In the genomic region with DNA sequence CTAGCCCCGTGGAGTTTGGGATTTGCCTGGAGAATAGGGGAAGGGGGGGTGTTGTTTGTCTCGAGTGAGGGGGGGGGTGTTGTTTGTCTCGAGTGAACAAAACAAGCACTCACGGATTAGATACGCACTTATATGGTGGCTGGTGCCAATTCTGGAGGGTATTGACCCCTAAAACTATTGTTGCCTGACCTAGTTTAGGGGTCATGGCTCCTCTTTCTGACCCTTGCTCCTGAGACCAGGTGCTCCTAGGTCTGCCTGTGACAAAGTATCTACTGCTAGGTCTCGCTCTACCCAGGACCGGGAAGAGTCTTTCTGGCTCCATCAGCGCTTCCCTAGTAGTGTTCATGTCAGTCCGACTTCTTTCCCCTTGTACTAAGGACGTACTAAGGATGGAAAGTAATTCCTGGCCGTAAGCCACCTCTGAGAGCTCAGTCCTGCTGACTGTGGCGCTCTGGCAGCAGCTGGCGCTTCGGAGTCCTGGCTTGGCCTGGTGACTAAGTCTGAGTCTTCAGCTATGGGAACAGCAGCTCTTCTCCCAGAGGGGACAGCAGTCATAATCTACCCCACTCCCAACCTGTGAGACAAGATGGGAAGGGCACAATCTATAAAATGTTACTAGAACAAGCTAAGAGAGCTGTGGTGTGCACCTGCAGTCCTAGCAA, we compare ENCODE assay signal across 8 mouse cellular contexts. TPM values are rescaled to one million over a fixed set of nuclear protein-coding genes. Genes with fewer than 3 reads are reported as not detected.
DNase-seq lines count a peak whose midpoint lies in the region; ATAC-seq and TF ChIP-seq lines count a peak whose summit lies in the region.

No protein-coding gene starts in this region.

- WGBS in intestine, postnatal 0 days: 59% methylated on average over 14 of the region's 14 CpGs
- 66% methylated on average over 14 of the region's 14 CpGs for WGBS in liver, postnatal 0 days (ENCODE audit: insufficient replicate concordance)
- WGBS in thymus, adult 2 months: 91% methylated on average over 14 of the region's 14 CpGs

- no peak for TF ChIP-seq POLR2A in thymus, adult 2 months (IDR thresholded peaks at IDR 0.05; ENCODE audit: control insufficient read depth, extremely low read depth, insufficient read depth, low read length, poor library complexity)

- ATAC-seq in intestine, postnatal 0 days: no peak
- peak; percentile 43 for ATAC-seq in liver, postnatal 0 days

- no peak overlapping the region for H3K4me3 ChIP-seq in intestine, postnatal 0 days (ENCODE audit: low read depth, low read length)
- peak overlapping the region; percentile 62 for H3K4me3 ChIP-seq in liver, postnatal 0 days (ENCODE audit: low read depth, low read length)
- H3K4me3 ChIP-seq in thymus, adult 2 months (ENCODE audit: control insufficient read depth, insufficient read depth, low read length): no peak overlapping the region

- 0 out of 2 replicates have a peak, but pooled peaks cover 4% of the 10 kb centered on the region for H3K4me1 ChIP-seq in intestine, postnatal 0 days (replicated peaks; ENCODE audit: control insufficient read depth, insufficient read depth, low read length)
- H3K4me1 ChIP-seq in liver, postnatal 0 days (ENCODE audit: insufficient read depth): peaks cover 35% of the 10 kb centered on the region
- H3K4me1 ChIP-seq in thymus, adult 2 months (replicated peaks; ENCODE audit: control insufficient read depth, insufficient read depth, low read length): peaks cover 8% of the 10 kb centered on the region

- peak; percentile 52 for DNase-seq in urinary bladder, postnatal 14 days (ENCODE audit: low spot score)
- DNase-seq in urinary bladder, postnatal 4 days (ENCODE audit: low spot score in 2 of 2): no peak
- peak; percentile 73 for DNase-seq in heart, adult 8-10 months (ENCODE audit: low spot score)
- DNase-seq in liver, postnatal 0 days: peak; percentile 37
- peak; percentile 54 for DNase-seq in right cerebral cortex, postnatal 14 days
- no peak for DNase-seq in thymus, adult 2 months
- DNase-seq in ovary, postnatal 10 days (ENCODE audit: low spot score): no peak

- peak overlapping the region; percentile 43 for H3K4me2 ChIP-seq in intestine, postnatal 0 days (replicated peaks; ENCODE audit: low read depth)
- H3K4me2 ChIP-seq in liver, postnatal 0 days (ENCODE audit: low read depth, low read length): peak overlapping the region; percentile 89

- H3K9me3 ChIP-seq in intestine, postnatal 0 days (ENCODE audit: control insufficient read depth): no peaks in the 10 kb centered on the region
- no peaks in the 10 kb centered on the region for H3K9me3 ChIP-seq in liver, postnatal 0 days (ENCODE audit: low read length)

- no peak for TF ChIP-seq CTCF in intestine, postnatal 0 days (IDR thresholded peaks at IDR 0.05; ENCODE audit: low read depth)
- TF ChIP-seq CTCF in liver, postnatal 0 days (IDR thresholded peaks at IDR 0.05; ENCODE audit: low read depth): no peak
- TF ChIP-seq CTCF in thymus, adult 2 months (IDR thresholded peaks at IDR 0.05; ENCODE audit: borderline replicate concordance, control insufficient read depth, extremely low read depth, insufficient read depth, low read length, poor library complexity): no peak

- peak overlapping the region; percentile 28; the same call in 1 of the 2 replicates for H3K27ac ChIP-seq in intestine, postnatal 0 days (ENCODE audit: low read depth, low read length)
- peak overlapping the region; percentile 75 for H3K27ac ChIP-seq in liver, postnatal 0 days (ENCODE audit: low read depth)
- H3K27ac ChIP-seq in thymus, adult 2 months (ENCODE audit: control insufficient read depth, insufficient read depth, low read length): no peak overlapping the region

- no peaks in the 10 kb centered on the region for H3K27me3 ChIP-seq in intestine, postnatal 0 days (replicated peaks; ENCODE audit: control insufficient read depth, insufficient read depth, low read length)
- H3K27me3 ChIP-seq in liver, postnatal 0 days (ENCODE audit: insufficient read depth, low read length): no peaks in the 10 kb centered on the region
- H3K27me3 ChIP-seq in thymus, adult 2 months (ENCODE audit: control insufficient read depth, insufficient read depth, low read length): no peaks in the 10 kb centered on the region

- H3K36me3 ChIP-seq in intestine, postnatal 0 days (ENCODE audit: control insufficient read depth, insufficient read depth): no peaks in the 10 kb centered on the region
- H3K36me3 ChIP-seq in liver, postnatal 0 days (replicated peaks; ENCODE audit: insufficient read depth, low read length): peaks cover 4% of the 10 kb centered on the region; the same call in 1 of the 2 replicates
- H3K36me3 ChIP-seq in thymus, adult 2 months (ENCODE audit: control insufficient read depth, insufficient read depth, low read length): no peaks in the 10 kb centered on the region

- no peak for TF ChIP-seq EP300 in liver, postnatal 0 days (IDR thresholded peaks at IDR 0.05; ENCODE audit: low read depth)

- H3K9ac ChIP-seq in intestine, postnatal 0 days (ENCODE audit: low read depth, low read length): no peak overlapping the region
- 0 out of 2 replicates have a peak overlapping the region, but pooled peaks have one; percentile 26 for H3K9ac ChIP-seq in liver, postnatal 0 days (replicated peaks)

RNA-seq across cellular contexts. Expression of gene Arl4d, which starts 2.7 kb away (rescaled TPM):
- 10 to 100 TPM; 21.1 to 30.1 (median 27.0) TPM for total RNA-seq in heart, adult 8-10 months (2022)
- polyA plus RNA-seq in intestine, postnatal 0 days (2015; fragmentation: Nextera tagmentation; extraction: Ambion mirVana): 6.3 and 7.8 TPM in 2 replicates
- 3.4 and 4.1 TPM in 2 replicates for polyA plus RNA-seq in liver, postnatal 0 days (2015; fragmentation: Nextera tagmentation; extraction: Ambion mirVana)
- polyA plus RNA-seq in thymus, adult 2 months (2012; rRNA removed): 4.1 and 5.0 TPM in 2 replicates

RNA-seq across cellular contexts. Expression of gene Rdm1, which starts 41.0 kb away (rescaled TPM):
- total RNA-seq in heart, adult 8-10 months (2022): 10 to 100 TPM; 47.9 to 60.0 (median 55.8) TPM
- 13.3 and 15.3 TPM in 2 replicates for polyA plus RNA-seq in intestine, postnatal 0 days (2015; fragmentation: Nextera tagmentation; extraction: Ambion mirVana)
- 7.4 and 8.4 TPM in 2 replicates for polyA plus RNA-seq in liver, postnatal 0 days (2015; fragmentation: Nextera tagmentation; extraction: Ambion mirVana)
- 36.5 and 39.2 TPM in 2 replicates for polyA plus RNA-seq in thymus, adult 2 months (2012; rRNA removed)

Comparison
In these comparisons a context has a peak if more than half of its experiments do, and no peak if none do; other contexts are left out.
1. DNase-seq: peak in urinary bladder, postnatal 14 days (single experiment), heart, adult 8-10 months (single experiment), liver, postnatal 0 days (single experiment) and right cerebral cortex, postnatal 14 days (single experiment); none in urinary bladder, postnatal 4 days (0 of 2), thymus, adult 2 months (single experiment) and ovary, postnatal 10 days (single experiment).